Mouse (Mus musculus) brain, adult 2 months (tissue): ENCODE measurements at regions not wholly inside any gene's neighbourhood (a gene's known extent, or its start where the extent isn't known, plus 50 kb on each side); places are given as distances from the start of the nearest gene placed in this dataset.
A peak's percentile ranks its signal among the peaks of the same experiment; 100 is the strongest.

Source experiments
- DNase-seq: peaks from one replicate; pipeline ENCODE4 v3.0.0; 2011; ENCODE audit warnings: low read depth, low spot score

- no peak for DNase-seq
Measured at GRCm38 (mm10) chr17:61520087-61520486, 1361.0 kb downstream of the Efna5 start.

DNA sequence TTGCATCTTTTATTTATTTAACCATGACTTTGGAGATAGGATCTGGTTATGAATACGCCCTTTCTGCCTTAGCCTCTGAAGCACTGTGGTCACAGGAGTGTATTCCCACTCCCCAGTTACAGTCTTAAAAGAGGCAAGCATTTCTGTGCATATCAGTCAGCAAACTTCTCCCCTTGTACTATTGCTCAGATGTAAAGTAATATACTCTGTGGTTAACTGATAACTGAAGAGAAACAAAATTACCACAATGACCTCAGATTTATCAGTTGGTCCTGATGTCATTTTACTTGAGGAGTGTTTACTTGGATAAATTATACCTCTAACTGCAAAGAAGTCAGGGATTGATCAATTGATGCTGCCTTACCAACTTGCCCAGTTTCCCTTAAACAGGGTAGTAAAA, 1366.1 kb downstream of the Efna5 start:
- no peak for DNase-seq

DNA sequence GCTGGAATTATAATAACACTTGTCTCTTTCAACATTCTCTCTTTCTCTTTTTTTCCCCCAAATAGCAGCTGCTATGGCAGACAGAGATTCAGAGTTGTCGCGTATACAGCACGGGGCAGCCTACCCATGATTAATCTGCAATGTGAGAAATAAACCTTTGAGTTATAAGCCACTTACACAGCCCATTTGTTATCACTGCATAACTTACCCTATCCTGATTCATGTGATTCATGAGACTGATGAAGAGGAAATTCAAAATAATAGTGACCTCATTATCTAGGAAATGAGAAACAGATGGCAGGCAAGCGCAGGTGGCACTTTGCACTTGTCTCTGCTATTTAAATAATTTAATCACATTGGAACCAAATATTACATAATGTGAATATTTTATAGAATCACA, 1367.7 kb downstream of the Efna5 start:
- DNase-seq = peak; percentile 1

- peak; percentile 2 for DNase-seq
Measured at GRCm38 (mm10) chr17:61495261-61495660, 1385.9 kb downstream of the Efna5 start.

- DNase-seq = no peak
Measured at GRCm38 (mm10) chr17:61477457-61477856, 1403.7 kb downstream of the Efna5 start.

GRCm38 (mm10) chr17:61474405-61474804, 1406.7 kb downstream of the Efna5 start:
- no peak for DNase-seq

- no peak for DNase-seq
Measured at GRCm38 (mm10) chr17:61452943-61453342, 1428.2 kb downstream of the Efna5 start.

DNA sequence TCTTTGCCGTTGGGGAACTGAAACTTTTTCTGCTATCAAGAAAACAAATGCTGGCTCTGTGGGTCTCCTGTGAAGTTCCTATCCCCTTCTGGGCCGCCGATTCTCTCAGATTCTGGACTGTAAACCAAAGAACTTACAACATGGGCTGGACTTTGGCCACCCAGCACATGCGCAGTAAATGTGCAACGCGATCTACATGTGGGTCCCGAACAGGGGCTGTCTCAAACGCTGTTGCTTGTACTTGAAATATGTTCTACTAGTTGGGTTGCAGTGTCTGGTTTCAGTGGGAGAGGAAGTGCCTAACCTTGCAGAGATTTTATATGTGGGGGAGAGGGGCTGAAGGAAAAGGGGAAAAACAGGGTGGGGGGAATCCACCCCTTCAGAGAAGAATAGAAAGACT, 1454.3 kb downstream of the Efna5 start:
- no peak for DNase-seq
